Mouse (Mus musculus) kidney, postnatal 10 days (tissue): ENCODE results near the gene Gm28043.
"Not testable (repeated sequence)": the region's sequence is repeated elsewhere in the genome, so short reads cannot be mapped to it uniquely, and the experiment has no call there.

Source experiments
- DNase-seq: peaks from one replicate; pipeline ENCODE4 v3.0.0; 2021; ENCODE audit warnings: mixed read lengths

Gm28043 gene

DNA sequence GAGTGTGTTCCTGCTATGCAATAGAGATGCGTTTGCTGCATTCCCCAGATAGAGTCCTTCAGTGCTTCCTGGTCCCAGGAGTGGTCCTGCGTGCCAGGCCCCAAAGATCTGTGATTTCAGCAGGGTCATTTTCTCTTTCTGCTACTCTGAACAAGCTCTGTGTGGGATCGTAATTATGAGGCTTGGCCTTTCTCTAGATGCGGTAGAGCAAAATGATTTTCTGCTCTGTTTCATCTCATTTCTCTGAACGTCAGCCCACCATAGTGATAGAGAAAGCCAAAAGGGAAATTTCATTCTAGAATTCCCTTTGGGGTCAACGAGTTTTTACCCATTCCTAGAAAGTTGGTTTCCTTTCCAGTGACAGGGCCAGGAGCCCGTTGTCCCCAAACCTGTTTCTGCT lies 67.6 kb downstream of the Gm28043 start:
- DNase-seq, result no peak

DNA sequence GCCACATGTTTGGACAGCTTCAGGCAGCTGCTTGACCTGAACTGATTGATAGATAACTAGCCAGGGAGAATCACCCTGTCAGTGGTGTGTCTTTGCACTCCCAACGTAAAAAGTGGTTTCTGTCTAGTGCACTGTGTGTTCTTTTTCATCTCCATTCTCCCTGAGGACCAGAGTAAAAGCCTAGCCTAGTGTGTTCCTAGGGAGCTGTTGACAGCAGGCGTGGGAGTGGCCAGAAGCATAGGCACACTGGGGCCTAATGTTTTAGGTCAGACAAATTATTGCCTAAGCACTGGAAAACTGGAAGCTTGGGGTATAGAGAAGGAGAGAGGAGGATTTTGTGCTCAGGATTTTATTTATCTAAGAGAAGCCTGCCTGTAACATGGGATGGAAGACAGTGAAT lies 68.5 kb downstream of the Gm28043 start:
- DNase-seq, result no peak

DNA sequence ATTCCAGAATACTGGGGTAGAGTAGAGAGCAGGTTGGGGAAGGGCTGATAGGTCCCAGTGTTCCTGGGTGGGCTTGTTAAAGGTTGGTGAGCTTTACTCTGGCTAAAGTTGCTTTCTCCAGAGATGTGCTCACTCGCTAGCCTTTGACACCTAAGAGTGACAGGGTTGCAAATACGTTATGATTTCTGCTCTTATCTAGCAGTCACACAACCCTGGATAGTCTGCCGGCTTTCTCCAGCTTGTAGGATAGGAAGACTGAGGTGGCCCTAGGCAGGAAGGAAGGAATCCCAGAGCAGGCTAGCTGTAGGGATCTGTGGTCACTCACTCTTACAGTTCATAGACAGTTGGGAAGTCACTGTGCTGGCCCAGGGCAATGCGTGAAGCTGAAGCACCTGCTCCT lies 69.6 kb downstream of the Gm28043 start:
- DNase-seq, result no peak

DNA sequence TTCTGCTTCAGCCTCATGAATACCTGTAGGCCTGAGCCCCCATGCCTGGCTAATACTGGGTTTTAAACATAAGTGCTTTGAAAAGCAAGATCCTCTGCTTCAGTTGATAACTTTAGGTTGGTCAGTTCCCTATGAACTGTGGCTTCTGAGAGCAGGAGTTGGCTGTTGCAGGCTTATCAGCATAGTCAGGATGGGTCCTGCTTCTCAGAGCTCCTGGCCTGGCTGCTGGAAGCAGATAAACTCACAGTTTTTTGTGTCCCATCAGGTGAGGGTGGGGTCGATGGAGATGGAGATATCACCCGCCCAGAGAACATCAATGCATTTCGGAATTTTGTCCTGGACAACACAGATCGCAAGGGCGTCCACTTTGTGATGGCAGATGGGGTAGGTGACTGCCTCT lies 72.1 kb downstream of the Gm28043 start:
- no peak for DNase-seq

DNA sequence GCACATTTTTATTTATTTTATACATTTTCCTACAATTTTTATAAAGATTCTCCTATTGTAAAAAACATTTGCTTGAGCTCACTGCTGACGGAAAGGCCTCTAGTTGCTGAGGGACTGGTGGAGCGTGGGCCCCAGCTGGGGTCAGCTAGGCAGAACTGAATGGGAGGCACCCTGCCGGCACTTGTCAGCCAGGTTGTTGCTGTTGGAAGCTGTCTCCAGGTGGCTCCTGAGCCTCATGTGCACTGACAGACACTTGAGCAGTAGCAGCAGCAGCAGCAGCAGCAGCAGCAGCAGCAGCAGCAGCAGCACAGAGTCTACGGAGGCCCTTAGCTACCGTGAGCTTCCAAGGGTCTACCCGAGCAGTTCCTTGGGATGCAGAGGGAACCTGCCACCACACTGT lies 72.7 kb downstream of the Gm28043 start:
- DNase-seq, result no peak

DNA sequence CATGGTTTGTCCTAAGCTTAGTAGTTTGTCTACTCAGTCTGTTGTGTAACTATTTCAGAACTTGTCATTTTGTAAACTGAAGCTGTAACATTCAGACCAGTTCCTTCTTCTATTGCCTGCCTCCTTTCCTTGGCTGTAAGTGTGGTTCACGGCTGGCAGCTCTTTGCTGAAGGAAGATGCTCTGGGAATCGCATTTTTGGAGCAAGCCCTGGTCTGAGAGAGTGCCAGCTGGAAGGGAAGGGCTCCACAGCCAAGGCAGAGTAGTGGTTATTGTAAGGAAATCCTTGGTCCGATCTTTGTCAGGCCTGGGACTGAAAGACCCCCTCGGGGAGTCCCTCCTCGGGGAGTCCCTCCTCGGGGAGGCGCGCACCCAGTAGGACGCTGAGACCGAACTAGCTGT lies 73.9 kb downstream of the Gm28043 start:
- no peak for DNase-seq

DNA sequence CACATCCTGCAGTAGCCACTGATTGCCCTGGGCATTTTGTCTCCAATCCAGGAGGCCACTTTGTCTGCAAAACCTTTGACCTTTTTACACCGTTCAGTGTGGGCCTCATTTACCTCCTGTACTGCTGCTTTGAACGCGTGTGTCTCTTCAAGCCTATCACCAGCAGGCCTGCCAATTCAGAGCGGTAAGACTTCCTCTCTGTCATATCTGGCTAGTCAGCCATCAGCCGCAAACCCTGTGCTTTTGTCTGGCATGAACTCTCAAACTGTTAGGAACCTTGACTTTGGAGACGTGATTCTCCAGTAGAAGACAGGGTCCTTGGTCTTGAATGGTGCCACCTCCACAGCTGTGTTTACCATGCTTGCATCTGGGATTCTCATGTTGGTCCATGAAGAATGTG lies 75.6 kb downstream of the Gm28043 start:
- DNase-seq, result no peak

DNA sequence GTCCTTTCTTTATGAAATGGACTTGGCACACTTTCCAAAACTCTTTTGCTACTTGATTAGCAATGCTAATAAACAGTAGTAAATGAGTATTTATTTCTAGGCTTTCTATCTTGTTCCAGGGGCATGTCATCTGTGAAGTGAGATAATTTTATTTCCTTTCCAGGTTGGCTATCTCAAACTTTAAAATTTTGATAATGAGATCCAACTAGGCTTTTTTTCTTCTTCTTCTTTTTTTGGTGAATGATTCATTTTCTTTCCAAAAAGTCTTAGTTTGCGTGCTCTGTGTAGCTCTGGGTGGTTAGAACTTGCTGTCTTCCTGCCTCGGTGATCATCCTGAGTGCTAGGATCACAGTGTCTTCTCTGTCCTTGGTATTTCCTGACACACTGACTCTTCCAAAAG lies 78.2 kb downstream of the Gm28043 start:
- no peak for DNase-seq

DNA sequence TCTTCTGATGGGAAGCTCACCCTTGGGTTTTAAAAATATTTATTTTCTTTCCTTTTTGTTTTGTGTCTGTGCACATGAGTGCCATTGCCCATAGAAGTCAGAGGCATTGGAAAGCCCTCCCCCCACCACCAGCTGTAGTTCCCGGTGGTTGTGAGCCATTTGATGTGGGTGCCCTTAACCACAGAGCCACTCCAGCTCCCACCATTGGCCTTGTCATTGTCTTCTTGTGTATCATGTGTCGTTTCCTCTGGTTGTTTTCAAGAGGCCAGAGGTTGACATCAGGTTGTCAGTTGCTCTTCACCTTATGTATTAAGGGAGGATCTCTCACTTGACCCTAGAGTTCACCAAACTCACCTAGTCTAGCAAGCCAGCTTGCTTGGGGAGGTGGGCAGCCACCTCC lies 78.9 kb downstream of the Gm28043 start:
- DNase-seq, result no peak

DNA sequence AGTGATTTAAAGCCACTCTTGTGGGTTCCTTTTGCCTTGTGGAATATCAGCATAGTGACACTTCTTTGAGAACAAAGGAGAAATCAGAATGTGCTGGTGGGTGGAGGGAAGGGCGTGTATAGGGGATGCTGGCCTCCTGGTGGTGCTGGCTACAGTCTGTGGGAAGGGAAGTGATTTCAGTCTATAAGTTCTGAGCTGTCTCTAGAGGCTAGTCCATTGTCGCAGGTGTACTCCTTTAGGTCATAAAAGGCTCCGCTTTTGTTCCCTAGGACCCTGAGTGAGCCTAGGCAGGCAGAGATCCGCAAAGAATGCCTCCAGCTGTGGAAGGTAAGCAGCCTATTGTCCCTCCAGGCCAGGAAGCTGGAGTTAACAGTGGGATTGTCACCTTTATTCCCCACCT lies 79.8 kb downstream of the Gm28043 start:
- DNase-seq, result no peak

DNA sequence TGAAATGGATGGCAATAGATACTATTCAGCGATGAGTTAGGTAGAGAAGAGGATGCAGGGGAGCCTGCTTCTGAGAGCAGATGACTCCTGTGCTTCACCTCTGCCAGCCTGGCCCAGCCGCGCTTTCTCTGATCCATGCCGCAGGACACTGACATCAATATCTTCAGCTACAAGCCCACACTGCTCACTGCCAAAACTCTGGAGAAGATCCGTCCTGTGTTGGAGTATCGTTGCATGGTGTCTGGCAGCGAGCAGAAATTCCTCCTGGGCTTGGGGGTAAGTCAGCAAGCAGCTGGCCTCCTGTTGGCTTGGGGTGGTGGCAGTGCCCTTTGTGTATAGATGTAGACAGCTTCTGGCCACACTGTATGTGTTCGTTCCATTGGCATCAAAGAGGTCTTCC lies 82.3 kb downstream of the Gm28043 start:
- no peak for DNase-seq

DNA sequence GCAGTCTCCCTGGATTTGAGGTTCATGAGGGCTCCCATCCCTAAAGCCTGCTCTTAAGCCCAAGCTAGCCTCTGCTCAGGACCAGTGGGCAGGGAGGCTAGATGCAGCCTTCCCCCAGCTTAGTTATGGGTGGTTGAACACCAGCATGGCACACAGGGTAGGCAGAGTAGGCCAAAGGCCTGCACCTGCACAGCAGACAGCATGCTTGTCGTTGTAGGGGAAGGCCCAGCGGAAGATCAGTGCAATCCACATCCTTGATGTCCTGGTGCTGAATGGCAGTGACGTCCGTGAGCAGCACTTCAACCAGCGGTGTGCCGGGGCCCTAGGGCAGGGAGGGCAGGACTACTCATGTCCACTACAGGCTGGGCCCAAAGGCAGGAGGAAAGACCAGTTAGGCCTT lies 83.7 kb downstream of the Gm28043 start:
- DNase-seq, result no peak

DNA sequence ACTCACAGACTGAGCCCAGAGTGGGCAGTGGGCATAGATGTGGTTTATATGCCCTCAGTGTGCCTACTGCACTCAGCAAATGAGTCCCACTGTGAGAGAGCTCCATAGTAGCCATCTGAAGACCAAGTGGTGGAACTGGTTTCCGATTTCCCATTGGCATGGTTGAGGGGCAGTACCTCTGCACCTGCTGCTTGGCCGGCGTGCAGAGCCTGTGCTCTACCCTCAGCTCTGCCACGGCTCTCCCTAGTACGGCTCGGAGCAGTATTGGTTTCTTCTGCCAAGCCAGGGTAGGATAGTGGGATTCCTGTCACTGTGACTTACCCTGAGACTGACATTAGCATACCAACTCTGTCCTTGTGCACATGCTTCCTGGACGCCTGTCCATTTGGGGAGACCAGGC lies 85.9 kb downstream of the Gm28043 start:
- no peak for DNase-seq

DNA sequence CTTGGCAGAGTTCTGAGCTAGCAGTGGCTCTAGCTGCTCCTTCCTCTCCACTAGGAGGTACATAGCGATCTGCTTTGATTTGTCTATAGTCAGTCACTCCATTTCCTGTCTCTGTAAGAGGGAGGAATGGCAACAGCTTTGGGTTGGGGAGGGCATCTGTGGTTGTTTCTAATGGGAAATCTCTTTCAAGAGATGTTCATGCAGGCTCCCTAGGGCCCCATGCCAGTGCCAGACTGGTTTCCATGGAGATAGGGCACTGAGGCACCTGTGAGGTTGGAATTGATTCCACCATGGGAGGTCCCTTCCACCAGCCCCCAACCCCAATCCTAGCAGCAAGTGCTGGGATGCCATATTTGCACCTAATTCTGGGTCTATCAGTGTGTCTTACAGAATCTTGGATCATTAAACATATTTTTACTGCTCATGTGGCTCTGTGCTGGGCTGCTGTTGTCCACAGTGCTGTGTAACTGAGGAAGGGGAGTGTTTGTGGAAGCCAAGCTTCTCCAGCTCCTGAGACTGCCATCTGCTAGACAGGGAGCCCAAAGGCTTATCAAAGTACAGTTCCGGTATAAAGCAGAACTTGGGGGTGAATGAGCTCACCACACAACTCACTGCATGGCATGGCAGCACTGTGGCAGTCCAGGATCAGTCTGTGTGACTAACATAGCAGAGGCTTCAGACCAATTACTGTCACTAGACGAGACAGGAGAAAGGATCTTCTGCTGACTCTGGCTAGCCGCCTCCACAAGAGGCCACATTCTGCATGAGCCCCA lies 88.4 kb downstream of the Gm28043 start:
- DNase-seq, result no peak

DNA sequence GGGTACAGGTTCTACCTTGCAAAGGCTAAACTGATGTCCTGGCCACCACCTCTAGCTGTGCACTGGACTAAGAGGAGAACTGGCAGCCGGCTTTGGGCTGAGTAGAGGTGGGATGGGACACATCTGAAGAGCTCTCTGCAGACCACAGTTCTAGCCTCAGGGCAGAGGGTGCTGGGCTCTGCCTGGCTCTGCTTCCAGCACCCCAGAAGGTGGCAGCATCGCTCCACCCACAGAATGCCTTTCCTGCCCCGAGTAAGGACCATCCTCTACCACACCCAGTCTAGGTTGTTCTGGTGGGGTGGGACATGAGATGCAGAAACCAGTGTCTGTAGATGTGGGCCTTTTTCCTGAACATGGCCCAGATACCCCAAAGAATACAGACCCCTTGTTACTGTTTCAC lies 90.1 kb downstream of the Gm28043 start:
- peak; percentile 75 for DNase-seq

DNA sequence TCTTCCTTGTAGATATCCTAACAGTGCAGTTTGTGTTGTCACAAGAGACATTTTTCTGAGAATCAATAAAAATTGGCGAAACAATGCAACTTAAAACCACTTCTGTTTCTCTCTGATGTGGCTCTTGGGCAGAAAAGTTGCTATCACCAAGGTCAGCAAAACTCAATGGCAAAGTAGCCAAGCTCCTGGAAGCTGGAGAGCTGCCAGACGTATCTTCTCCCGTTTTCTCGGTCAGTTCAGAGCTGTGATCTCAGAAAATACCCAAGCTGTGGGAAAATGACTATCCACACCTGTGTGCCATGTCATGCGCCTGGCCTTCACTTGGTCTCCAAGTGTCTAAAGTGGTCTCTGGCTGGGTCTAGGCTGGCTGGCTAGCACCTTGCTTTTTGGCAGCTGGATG lies 91.2 kb downstream of the Gm28043 start:
- DNase-seq, result no peak

DNA sequence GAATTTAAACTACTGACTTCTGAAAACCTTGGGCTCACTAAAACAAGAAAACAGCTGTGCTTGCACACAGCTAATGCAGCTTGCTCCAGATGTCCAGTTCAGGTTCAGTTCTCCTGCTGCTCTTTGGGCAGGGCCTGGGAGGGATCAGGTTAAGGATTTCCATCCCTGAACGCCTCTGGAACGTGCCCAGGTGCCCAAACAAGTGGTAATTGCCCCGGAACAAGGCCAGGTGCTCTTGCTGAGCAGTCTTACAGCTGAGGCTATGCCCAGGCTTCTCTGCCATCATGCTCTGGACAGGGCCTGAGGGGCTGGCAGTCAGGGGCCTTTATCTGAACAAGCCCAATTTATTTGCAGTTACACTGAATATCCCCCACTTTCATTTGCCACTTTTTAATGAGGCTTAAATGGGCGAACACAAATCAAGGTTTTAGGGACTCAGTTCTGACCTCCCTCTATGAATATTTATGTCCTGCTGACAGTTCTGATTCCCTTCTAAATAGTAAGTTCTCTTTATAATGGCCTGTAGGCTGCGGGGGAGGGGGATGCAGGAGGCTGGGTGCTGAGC lies 92.4 kb downstream of the Gm28043 start:
- DNase-seq, result no peak

DNA sequence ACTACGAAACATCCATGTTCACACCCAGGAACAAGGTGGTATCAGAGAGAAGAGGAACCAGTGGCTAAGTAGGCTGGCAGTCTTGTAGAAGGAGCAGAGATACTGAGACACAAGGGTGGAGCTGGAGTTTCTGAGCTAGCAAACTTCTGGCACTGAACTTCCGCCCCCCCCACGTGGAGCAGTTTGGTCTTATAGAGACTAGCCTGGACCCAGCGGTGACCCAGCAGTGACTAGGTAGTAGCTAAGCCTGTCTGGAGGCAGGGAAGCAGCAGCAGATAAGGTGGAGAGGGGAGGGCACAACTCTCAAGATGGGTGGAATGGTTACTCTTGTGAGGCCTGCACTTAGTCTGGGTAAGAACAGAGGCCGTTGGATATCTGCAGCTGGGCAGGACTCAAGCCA lies 94.1 kb downstream of the Gm28043 start:
- DNase-seq, result no peak

DNA sequence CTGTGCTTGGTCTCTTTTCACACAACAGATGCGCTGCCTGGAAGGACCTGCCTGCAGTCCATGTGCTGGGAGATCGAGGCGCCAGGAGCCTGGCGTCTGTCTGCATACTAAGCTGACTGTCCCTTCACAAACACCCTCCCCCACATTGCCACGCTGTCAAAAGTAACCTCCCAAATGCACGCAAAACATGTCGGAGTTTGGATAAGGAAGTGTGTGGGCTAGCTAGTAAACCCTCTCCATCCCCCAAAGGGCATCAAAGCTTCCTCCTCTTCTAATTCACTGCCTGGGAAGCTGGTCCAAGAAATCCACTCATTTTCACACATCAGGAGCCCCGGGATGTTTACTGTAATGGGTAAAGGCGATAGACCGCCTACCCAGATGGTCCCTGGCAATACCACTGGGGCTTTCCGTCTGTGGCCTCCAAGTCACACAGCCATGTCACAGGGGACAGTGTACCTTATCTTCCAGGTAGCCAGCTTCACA lies 95.9 kb downstream of the Gm28043 start:
- no peak for DNase-seq

DNA sequence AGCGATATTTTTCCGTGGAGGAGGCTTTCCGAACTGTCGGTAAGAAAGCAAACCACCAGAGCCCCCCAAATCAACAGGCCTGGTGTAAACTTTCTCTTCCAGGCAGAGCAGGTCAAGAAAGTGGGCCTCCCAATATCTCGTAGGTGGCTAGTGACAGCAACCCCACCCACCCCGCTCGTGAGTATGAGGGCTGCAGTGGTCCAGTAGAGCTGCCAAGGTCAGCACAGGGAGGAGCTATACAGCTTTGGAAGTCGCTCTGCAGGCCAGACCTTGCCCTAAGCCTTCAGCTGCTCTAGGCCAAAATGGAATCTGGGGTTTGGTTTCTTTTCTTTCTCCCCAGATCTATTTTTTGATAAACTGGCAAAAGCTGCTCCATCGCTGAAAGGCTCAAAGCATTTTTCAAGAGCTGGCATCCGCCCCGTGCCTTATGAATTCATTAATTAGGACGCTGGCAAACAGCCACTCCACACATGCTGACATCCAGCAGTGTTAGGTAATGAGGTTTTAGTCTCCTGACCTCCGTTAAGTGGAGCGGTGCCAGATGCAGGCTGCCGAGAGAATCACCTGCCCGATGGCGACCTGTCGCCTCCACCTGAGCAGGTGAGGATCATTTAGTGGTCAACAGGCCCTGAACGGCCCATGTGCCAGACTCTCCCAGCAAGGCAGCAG lies 96.5 kb downstream of the Gm28043 start:
- DNase-seq, result peak; percentile 77

DNA sequence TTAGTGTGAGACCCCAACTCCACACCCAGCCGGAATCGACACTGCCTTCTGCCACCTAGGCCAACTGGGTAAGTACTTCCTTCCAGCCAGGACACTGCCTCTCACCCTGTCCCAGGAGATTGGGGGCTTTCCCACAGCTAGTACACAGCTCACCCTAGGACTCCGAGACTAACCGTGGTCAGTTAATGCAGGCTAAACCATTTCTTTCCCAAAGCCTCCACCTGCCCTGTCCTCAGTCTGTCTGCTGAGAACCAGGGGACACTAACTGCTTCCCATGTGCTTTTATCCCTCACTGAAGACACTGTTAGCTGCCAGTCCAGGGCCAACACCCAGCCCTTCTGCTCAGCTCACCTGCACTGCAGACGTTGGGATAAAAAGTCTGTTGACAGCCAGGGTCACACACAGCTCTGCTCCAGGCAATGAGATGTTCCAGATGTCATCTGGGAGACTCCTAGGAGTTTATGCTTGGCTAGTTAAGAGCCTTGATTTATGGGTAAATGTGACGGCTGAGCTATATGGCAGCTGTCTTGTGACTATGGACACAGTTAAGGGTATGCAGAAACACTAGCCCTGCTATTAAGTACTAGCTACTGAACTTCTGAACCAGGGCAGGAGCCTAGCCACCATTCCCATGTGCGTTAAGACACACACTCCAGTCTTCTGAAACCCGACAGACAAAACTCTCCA lies 97.2 kb downstream of the Gm28043 start:
- no peak for DNase-seq

DNA sequence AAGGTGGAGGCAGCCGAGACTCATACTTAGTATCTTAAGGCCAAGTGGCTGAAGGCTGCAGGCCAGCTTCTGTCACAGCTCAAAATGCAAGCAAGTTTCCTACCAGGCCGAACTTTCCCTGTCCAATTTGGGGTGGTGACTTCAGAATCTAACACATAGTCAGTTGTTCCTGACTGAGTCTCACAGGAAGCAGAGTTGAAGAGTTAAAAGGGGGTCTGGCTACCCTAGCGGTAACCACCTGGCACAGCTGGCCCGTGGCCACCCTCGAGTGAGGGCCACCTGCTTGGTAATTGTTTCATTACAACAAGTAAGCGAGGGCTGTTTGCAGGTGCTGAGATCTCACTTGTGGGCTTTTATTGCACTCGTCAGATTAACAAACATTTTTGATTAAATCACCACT lies 97.9 kb downstream of the Gm28043 start:
- DNase-seq, result no peak

DNA sequence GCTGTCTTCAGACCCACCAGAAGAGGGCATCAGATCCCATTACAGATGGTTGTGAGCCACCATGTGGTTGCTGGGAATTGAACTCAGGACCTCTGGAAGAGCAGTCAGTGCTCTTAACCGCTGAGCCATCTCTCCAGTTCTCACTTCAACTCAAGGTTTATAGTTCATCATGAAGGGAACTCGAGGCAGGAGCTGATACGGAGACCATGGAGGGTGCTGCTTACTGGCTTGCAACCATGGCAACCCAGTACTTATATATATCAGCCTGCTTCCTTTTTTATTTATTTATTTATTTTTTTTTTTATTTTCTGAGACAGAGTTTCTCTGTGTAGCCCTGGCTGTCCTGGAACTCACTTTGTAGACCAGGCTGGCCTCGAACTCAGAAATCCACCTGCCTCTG lies 99.1 kb downstream of the Gm28043 start:
- DNase-seq, result not testable (repeated sequence)
